Mouse (Mus musculus) kidney, adult 2 months (tissue): ENCODE measurements around the gene Gcgr.

Experiments
- CTCF ChIP-seq: fragments of 200-500 bp; conservative IDR thresholded peaks from 2 replicates; pipeline ENCODE4 v1.5.1; 2011; ENCODE audit warnings: low read depth, mild to moderate bottlenecking, control low read depth, low read length, moderate library complexity, mixed read lengths; ENCODE audit not compliant: insufficient read depth, insufficient read length
- POLR2A ChIP-seq: fragments of 200-500 bp; IDR thresholded peaks from one replicate; pipeline ENCODE4 v1.6.1; 2011; ENCODE audit warnings: low read depth, low read length, control low read depth

GRCm38 (mm10) chr11:120572417-120572751 lies 41.9 kb downstream of the Gcgr start:
- TF ChIP-seq CTCF = no peak
- TF ChIP-seq POLR2A = no peak
